Mouse (Mus musculus) embryonic facial prominence, embryonic 12.5 days (tissue): ENCODE measurements around the gene Thtpa. TPM values are rescaled to one million over a fixed set of nuclear protein-coding genes. Genes with fewer than 3 reads are reported as not detected.
A peak's percentile ranks its signal among the peaks of the same experiment; 100 is the strongest.

Experiments used
- ATAC-seq: fragments of 200-750 bp; cut with Nextera tagmentation; 2 replicates; pipeline ENCODE4 v1.8.0; 2017; ENCODE audit not compliant: insufficient number of reproducible peaks, insufficient read depth, low FRiP score, low TSS enrichment
- H3K27ac ChIP-seq: fragments of 300-500 bp; sonication (generic); 2 replicates; pipeline ENCODE4 v1.5.1; 2016; ENCODE audit warnings: mild to moderate bottlenecking
- H3K27me3 ChIP-seq: fragments of 300-500 bp; sonication (generic); 2 replicates; pipeline ENCODE4 v1.6.1; 2016; ENCODE audit warnings: mild to moderate bottlenecking, moderate library complexity
- H3K36me3 ChIP-seq: fragments of 300-500 bp; sonication (generic); 2 replicates; pipeline ENCODE4 v1.6.1; 2016; ENCODE audit warnings: mild to moderate bottlenecking
- H3K4me1 ChIP-seq: fragments of 300-500 bp; sonication (generic); 2 replicates; pipeline ENCODE4 v1.6.1; 2016
- H3K4me2 ChIP-seq: fragments of 300-500 bp; sonication (generic); replicated peaks from 2 replicates; pipeline ENCODE4 v1.6.1; 2016; ENCODE audit warnings: mild to moderate bottlenecking, moderate library complexity
- H3K4me3 ChIP-seq: fragments of 300-500 bp; sonication (generic); 2 replicates; pipeline ENCODE4 v1.5.1; 2016; ENCODE audit warnings: mild to moderate bottlenecking
- H3K9ac ChIP-seq: fragments of 300-500 bp; sonication (generic); 2 replicates; pipeline ENCODE4 v1.6.1; 2016; ENCODE audit warnings: mild to moderate bottlenecking, moderate library complexity
- H3K9me3 ChIP-seq: fragments of 300-500 bp; sonication (generic); 2 replicates; pipeline ENCODE4 v1.6.1; 2016; ENCODE audit warnings: mild to moderate bottlenecking, moderate library complexity
- WGBS: fragments of 180-500 bp; shearing (Covaris S2); methylation state at CpG from one replicate; pipeline ENCODE4 v1.1.7; 2016; 5-methylcytosine and 5-hydroxymethylcytosine counted together
- polyA plus RNA-seq: library from polyadenylated mRNA; unstranded; fragments of >200 nt; fragmentation: Nextera tagmentation; extraction: Ambion mirVana; gene quantifications from 2 replicates; pipeline ENCODE4 v1.2.1, GENCODE M21; 2016

Gene Thtpa
- polyA plus RNA-seq, 1 experiment from 2014 or later = 24.2 TPM

- peak overlapping the region; percentile 30; the same call in 1 of the 2 replicates for H3K4me2 ChIP-seq
- peaks cover 16% of the 10 kb centered on the region for H3K4me1 ChIP-seq
- 0 out of 2 replicates have a peak, but pooled peaks cover 5% of the 10 kb centered on the region for H3K36me3 ChIP-seq
- H3K9me3 ChIP-seq = no peaks in the 10 kb centered on the region
- 20% methylated on average over 8 of the region's 8 CpGs for WGBS
- peaks cover 3% of the 10 kb centered on the region for H3K27me3 ChIP-seq
- H3K4me3 ChIP-seq = peak overlapping the region; percentile 17; the same call in 1 of the 2 replicates
- no peak overlapping the region for H3K27ac ChIP-seq
- no peak overlapping the region for H3K9ac ChIP-seq
- 0 out of 2 replicates have a peak, but pooled peaks have one; percentile 52 for ATAC-seq
Observed at GRCm38 (mm10) chr14:55079214-55079970, 15.2 kb upstream of the Thtpa start.

- peaks cover 3% of the 10 kb centered on the region for H3K27me3 ChIP-seq
- H3K4me2 ChIP-seq = no peak overlapping the region
- no peaks in the 10 kb centered on the region for H3K9me3 ChIP-seq
- H3K4me1 ChIP-seq = peaks cover 16% of the 10 kb centered on the region
- ATAC-seq = no peak
- H3K27ac ChIP-seq = no peak overlapping the region
- no peaks in the 10 kb centered on the region for H3K36me3 ChIP-seq
- H3K4me3 ChIP-seq = no peak overlapping the region
- WGBS = 37% methylated on average over 5 of the region's 5 CpGs
- H3K9ac ChIP-seq = no peak overlapping the region
Observed at GRCm38 (mm10) chr14:55081105-55081504, 13.5 kb upstream of the Thtpa start.

- WGBS = 68% methylated on average over 6 of the region's 6 CpGs
- Histone ChIP-seq H3K27me3 (peaks cover under 1% of the 10 kb centered on the region), H3K4me1 (peaks cover 7% of the 10 kb centered on the region), H3K4me3 (no peak overlapping the region), H3K27ac (no peak overlapping the region), H3K9ac (no peak overlapping the region), H3K9me3 (no peaks in the 10 kb centered on the region), H3K4me2 (no peak overlapping the region), H3K36me3 (no peaks in the 10 kb centered on the region)
- no peak for ATAC-seq
Observed at GRCm38 (mm10) chr14:55083481-55083880, 11.1 kb upstream of the Thtpa start.

- ATAC-seq = peak; percentile 37; the same call in 1 of the 2 replicates
- Histone ChIP-seq H3K9ac (no peak overlapping the region), H3K4me3 (no peak overlapping the region), H3K4me1 (no peaks in the 10 kb centered on the region), H3K27ac (no peak overlapping the region), H3K4me2 (no peak overlapping the region), H3K27me3 (no peaks in the 10 kb centered on the region), H3K9me3 (no peaks in the 10 kb centered on the region), H3K36me3 (no peaks in the 10 kb centered on the region)
- WGBS = 42% methylated on average over 9 of the region's 9 CpGs
Observed at GRCm38 (mm10) chr14:55085324-55086008, 9.1 kb upstream of the Thtpa start.

GRCm38 (mm10) chr14:55086009-55086514, 8.5 kb upstream of the Thtpa start:
- no peak overlapping the region for H3K4me2 ChIP-seq
- H3K27ac ChIP-seq = no peak overlapping the region
- H3K4me3 ChIP-seq = no peak overlapping the region
- H3K9ac ChIP-seq = no peak overlapping the region
- H3K27me3 ChIP-seq = no peaks in the 10 kb centered on the region
- no peaks in the 10 kb centered on the region for H3K9me3 ChIP-seq
- no peaks in the 10 kb centered on the region for H3K36me3 ChIP-seq
- WGBS = 86% methylated on average over 6 of the region's 6 CpGs
- no peak for ATAC-seq
- peaks cover 5% of the 10 kb centered on the region; the same call in 1 of the 2 replicates for H3K4me1 ChIP-seq

GRCm38 (mm10) chr14:55089199-55089947, 5.2 kb upstream of the Thtpa start:
- Histone ChIP-seq H3K9ac (no peak overlapping the region), H3K9me3 (no peaks in the 10 kb centered on the region), H3K36me3 (no peaks in the 10 kb centered on the region), H3K4me1 (peaks cover 8% of the 10 kb centered on the region; the same call in 1 of the 2 replicates), H3K27me3 (no peaks in the 10 kb centered on the region), H3K4me2 (no peak overlapping the region), H3K27ac (no peak overlapping the region), H3K4me3 (no peak overlapping the region)
- no peak for ATAC-seq
- WGBS = 59% methylated on average over 13 of the region's 13 CpGs

GRCm38 (mm10) chr14:55091209-55091865, 3.2 kb upstream of the Thtpa start:
- Histone ChIP-seq H3K36me3 (no peaks in the 10 kb centered on the region), H3K4me3 (peak overlapping the region; percentile 48), H3K4me1 (peaks cover 18% of the 10 kb centered on the region), H3K27me3 (no peaks in the 10 kb centered on the region), H3K4me2 (peak overlapping the region; percentile 65), H3K9me3 (no peaks in the 10 kb centered on the region), H3K9ac (peak overlapping the region; percentile 61), H3K27ac (peak overlapping the region; percentile 41; the same call in 1 of the 2 replicates)
- ATAC-seq = no peak
- WGBS = 2% methylated on average over 34 of the region's 34 CpGs

- Histone ChIP-seq H3K27me3 (no peaks in the 10 kb centered on the region), H3K4me2 (peak within 1 kb of the TSS; percentile 65), H3K4me1 (peaks cover 22% of the 10 kb centered on the region), H3K4me3 (peak within 1 kb of the TSS; percentile 48), H3K9me3 (no peaks in the 10 kb centered on the region), H3K36me3 (no peaks in the 10 kb centered on the region), H3K27ac (peak within 1 kb of the TSS; percentile 41; the same call in 1 of the 2 replicates), H3K9ac (peak within 1 kb of the TSS; percentile 61)
- WGBS = 2% methylated on average over 34 of the region's 34 CpGs
- peak; percentile 89 for ATAC-seq
Observed at GRCm38 (mm10) chr14:55092011-55092577, 2.5 kb upstream of the Thtpa start, which contains the start of gene Zfhx2. Zfhx2 (minus strand) TSS chr14:55092324.

GRCm38 (mm10) chr14:55093927-55094326, 657 bp upstream of the Thtpa start:
- no peak for ATAC-seq
- H3K4me3 ChIP-seq = no peak overlapping the region; the same call in 1 of the 2 replicates
- H3K36me3 ChIP-seq = 0 out of 2 replicates have a peak, but pooled peaks cover 5% of the 10 kb centered on the region
- H3K9ac ChIP-seq = no peak overlapping the region
- WGBS = 41% methylated on average over 6 of the region's 6 CpGs
- H3K27ac ChIP-seq = no peak overlapping the region
- H3K4me1 ChIP-seq = peaks cover 25% of the 10 kb centered on the region
- peak overlapping the region; percentile 66; the same call in 1 of the 2 replicates for H3K4me2 ChIP-seq
- no peaks in the 10 kb centered on the region for H3K9me3 ChIP-seq
- no peaks in the 10 kb centered on the region for H3K27me3 ChIP-seq

GRCm38 (mm10) chr14:55095263-55095662, 679 bp downstream of the Thtpa start:
- Histone ChIP-seq H3K4me2 (peak overlapping the region; percentile 66), H3K27ac (peak overlapping the region; percentile 18; the same call in 1 of the 2 replicates), H3K9me3 (no peaks in the 10 kb centered on the region), H3K9ac (peak overlapping the region; percentile 47), H3K36me3 (0 out of 2 replicates have a peak, but pooled peaks cover 5% of the 10 kb centered on the region), H3K27me3 (no peaks in the 10 kb centered on the region), H3K4me1 (peaks cover 25% of the 10 kb centered on the region), H3K4me3 (peak overlapping the region; percentile 58)
- WGBS = 57% methylated on average over 9 of the region's 9 CpGs
- no peak for ATAC-seq
